Mouse (Mus musculus) monocyte, adult 5-6 weeks (primary cell): Measurements from ENCODE around the gene Tmem171. TPM values are rescaled to one million over a fixed set of nuclear protein-coding genes. Genes with fewer than 3 reads are reported as not detected.

Experiments
- ATAC-seq: fragments of 153-309, 156-312 bp; replicated peaks from 2 replicates; pipeline ENCODE4 v1.8.0; 2017; ENCODE audit warnings: mild to moderate bottlenecking; ENCODE audit not compliant: low TSS enrichment, insufficient number of reproducible peaks, severe bottlenecking, poor library complexity, low FRiP score
- total RNA-seq: library from RNA; stranded (forward); fragments of 200-1000, 200-491, 200-594 nt; gene quantifications from 3 replicates; pipeline ENCODE4 v1.2.3, GENCODE M21; 2017

Gene Tmem171
- total RNA-seq, 1 experiment from 2014 or later: not detected

DNA sequence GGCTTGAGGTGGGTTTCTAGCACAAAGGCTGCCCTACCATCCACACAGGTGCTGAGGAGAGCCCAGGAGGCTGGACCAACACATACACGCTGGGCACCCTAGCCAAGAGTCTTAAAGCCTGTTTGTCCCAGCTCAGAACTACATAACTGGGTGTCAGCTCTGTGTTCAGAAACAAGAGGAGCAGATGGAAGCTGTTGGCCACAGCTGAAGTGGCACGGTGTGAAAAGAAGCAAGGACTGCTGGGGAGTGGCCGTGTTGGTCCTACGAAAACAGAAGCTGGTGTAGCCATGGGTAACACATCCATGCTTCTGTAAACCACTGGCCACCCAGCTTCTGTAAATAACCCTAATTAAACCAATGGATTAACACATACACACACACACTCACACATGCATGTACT, 39.3 kb downstream of the Tmem171 start:
- ATAC-seq: no peak

DNA sequence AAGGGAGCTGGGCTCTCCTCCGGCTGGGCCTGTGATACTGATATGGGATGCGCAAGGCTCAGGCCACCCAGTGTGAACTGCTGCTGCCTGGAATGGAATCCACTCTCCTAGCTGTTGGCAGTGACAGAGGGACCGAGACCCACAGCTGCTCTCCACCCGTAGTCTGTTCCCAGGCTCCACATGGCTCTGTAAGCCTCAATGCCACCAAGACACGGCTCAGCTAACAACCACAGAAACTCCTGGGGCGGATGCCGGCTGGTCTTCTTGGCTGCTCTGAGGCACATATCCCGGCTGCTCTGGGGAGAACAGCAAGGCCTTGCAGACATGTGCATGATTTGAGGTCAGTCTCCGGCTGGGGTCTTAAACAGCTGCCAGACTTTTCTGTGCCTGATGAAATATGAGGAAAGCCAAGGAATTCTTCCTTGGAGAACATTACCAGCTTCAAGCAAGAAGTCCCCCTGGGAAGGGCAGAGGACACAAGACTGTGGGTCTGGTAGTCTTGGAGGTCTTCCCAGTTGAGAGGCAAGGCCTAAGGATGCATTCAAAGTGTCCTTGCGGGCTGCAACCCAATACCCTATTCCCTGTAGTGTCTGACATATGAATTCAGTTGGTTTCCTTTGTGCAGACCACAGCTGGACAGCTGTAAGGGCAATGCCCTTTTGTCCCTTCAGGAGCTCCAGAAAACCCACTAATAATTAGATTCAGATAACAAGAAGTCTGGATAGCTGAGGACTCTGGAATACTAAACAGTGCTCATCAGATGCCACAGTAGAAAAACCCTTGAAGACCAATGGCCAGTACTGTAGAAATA, 40.3 kb downstream of the Tmem171 start:
- no peak for ATAC-seq

DNA sequence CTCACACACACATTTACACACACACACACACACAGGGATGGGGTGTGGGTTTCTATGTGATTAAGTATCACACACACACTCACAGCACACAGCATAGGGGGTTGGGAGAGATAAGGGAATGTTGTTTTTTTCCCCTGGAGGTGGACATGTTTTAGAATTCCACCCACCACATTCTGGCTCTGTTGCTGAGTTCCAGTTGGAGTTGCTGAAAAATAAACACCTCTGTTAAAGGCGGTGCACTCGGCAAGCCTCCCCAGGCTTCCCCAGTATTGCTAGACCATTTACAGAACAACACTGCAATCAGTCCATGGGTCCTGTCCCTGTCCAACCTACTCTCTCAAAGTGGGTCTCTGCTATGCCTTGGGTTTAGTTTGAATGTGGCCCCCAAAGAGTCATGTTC, 42.4 kb downstream of the Tmem171 start:
- no peak for ATAC-seq

DNA sequence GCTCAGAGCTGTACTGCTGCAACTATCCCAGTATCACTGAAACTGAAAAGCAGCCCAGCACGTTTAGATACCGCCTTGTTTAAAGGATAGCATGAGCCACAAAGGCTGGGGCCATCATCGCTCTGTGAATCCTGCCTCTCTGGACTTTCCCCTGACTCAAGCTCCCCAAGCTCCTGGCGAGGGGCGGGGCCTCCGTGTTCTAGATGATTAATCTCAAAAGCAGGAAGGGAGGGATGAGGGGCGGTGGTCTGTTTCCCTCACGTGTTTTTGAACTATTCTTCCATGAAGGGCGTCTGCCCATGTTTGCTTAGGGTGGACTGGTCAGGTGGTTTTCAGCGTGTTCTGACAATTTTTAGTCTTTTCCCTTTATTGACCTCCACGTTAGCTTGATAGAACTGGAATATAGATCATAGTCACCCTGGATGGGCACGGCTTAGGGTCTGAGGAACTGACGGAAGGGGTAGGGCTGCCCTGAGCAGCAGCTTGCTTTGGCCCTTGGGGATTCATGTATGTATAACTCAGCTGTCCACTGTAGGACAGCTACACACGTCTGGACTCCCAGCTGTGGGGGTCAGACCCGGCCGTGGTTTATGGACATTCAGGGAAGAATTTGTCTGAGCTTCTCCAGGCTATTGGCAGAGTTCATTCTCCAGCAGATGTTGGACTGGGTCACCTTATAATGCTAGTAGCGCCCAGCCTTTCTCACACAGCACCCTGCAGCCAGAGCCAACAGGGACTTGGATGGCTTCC, 43.2 kb downstream of the Tmem171 start:
- ATAC-seq: no peak

DNA sequence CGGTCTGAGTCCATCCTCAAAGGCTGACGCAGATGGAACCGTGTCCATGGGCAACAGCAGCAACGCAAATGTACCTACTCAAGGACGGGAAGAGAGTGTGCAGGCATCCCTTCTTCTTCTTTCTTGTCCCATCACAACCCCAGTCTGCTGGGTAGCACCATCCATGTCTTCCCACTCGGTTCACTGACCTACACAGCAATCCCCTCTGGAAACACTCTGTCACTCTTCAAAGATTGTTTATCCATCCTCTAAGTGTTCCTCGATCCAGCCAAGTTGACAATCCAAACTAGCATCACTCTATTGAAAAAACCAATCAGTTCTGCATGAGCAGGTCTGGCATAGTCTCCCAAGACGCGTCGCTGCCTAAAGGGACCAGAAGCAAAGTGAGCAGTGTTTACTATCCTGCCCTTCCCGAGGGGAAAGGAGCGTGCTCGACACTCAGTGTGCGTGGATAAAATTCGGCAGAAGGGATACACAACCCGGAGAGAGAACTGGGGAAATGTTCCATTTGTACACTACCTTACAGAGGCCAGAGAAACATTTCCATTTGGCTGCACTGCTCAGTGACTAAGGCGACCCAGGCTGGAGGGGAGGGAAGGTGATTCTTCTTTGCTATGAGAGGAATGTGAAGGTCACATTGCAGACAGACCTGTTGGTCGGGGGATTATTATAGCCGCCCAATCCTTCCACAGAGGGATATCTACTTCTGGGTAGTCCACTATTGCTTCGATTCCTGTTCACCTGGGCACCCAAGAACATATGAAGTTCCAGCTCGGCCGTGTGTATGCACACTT, 46.7 kb downstream of the Tmem171 start:
- no peak for ATAC-seq

DNA sequence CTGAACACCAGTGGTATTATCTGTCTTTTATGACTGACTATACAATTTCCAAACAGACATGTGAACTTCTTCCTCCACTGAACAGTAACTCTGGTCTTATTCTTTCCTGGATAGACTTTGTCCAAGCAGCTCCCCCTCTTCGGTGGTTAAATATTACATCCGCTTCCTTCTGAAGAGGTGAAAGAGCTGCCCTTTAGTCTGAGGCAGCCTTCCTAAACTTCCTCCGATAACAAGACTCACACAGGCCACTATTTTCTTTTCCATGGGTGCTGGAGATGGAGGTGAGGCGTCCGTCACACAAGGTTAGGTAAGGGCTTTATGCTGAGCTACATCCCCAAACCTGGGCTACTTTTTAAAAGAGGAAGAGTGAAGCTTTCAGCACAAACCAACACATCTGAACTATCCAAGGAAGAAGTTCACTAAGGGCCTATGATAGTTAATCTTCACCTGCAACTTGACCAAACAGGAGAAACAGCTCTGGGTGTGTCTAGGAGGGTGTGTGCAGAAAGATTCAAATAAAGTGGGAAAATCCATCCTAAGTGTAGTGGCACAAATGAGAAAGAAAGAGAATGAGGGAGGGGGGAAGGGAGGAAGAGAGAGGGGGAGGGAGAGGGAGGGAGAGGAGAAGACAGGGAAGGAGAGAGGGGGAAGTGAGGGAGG, 56.0 kb downstream of the Tmem171 start:
- no peak for ATAC-seq

DNA sequence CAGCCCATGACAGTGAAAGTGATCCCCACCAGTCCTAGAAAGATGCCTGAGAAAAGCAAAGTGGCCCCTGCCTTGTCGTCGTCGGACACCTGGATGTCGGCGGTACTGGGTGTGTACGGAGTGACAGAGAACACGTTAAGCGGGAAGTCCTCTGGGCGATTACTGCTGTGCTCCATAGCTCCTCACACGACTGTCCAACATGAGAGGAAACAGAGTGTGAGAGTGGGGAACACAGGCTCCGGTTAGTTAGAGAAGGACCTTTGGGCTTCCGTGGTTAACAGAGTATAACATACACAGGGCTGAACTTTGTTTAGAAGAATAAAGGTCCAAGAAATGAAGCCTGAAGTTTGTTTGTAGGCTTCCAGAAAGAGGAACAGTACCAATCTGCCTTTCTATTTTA, 57.5 kb downstream of the Tmem171 start, which contains the start of gene Tmem174:
Tmem174 (minus strand) TSS at position 266 of the 400 bp plus-strand sequence.
- ATAC-seq: no peak

DNA sequence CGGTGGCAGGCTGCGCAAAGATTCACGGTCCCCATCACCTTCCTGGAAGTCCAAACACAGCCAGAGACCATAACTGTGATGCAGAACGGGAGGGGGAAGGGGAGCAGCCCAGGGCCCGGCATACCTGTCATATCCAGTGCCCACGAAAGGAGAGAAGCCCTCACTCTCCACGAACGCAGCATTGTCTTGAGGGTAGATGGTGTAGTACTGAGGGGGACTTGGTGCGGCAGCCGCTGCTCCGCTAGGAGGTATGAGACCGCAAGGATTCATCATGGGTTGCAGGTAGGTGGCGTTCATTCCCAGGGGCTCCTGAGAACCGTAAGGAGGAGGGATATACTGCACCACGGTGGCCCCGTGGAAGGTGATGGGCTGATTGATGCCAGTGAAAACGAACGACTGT, 58.1 kb downstream of the Tmem171 start:
- ATAC-seq: no peak

Other genes starting within 250 kb of the Tmem171 start
- gene Gm10320, start 202.8 kb downstream of the Tmem171 start, total RNA-seq: 1.6 TPM in 1 of 3 replicates, not detected in the others
- gene Tmem174, start 57.4 kb downstream of the Tmem171 start, total RNA-seq: not detected in 3 replicates
- 92.8 to 137 TPM (median 105 TPM) in 3 replicates for gene Fcho2, start 120.6 kb upstream of the Tmem171 start, total RNA-seq
- 54.7 to 101 TPM (median 55.1 TPM) in 3 replicates for gene Tnpo1, start 231.6 kb upstream of the Tmem171 start, total RNA-seq